Mouse (Mus musculus): Measurements from ENCODE around the gene Kif26b.

Gene Kif26b

DNA sequence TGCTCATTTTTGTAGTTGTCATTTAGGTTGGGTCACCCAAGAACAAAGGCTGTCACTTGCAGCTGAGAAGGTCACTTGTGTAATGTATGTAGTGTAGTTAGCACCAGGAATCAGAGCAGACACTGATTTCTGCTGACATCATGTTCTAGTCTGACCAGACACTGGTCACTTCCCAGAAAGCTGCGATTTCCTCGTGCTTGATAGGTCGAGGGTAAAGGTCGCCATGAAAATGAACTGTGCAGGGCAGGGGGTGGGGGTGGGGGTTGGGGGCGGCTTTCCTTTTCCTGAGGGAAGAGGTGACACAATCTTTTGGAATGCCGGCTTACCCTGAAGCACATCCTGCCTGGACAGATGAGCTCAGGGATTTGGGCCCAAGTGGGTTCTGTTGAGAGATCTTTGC is 68.8 kb downstream of the Kif26b start:
- no peak for DNase-seq

- peak; percentile 70 to 74 for DNase-seq
Observed at GRCm38 (mm10) chr1:178600851-178601569, 72.1 kb downstream of the Kif26b start.

DNA sequence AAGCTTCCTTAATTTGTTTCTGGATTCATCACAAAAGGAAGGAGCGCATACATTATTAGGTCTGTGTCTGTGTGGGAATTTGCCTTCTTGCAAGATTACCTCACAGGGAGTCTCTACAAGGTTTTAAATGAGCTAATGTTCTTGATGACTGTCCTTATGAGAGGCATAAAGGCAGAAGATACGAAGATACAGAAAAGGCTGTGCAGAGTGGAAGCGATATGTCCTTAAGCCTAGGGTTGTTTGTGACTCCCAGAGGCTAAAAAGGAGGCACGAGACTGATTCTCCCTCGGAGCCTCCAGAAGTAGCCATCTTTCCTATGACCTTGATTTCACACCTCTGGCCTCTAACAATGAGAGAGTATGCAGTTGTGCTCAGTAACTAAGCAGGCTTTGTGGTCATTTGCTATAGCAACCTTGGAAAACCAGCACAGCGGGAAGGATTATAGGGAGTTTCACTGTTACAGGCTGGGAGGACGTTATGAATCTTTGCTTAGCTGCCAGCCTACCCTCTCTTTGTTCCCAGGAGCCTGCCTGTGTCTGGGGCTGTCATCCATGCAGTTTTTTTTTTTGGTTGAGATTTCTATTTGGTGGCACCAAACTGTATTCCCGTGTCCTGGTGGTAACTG is 80.3 kb downstream of the Kif26b start:
- DNase-seq, result no peak

DNA sequence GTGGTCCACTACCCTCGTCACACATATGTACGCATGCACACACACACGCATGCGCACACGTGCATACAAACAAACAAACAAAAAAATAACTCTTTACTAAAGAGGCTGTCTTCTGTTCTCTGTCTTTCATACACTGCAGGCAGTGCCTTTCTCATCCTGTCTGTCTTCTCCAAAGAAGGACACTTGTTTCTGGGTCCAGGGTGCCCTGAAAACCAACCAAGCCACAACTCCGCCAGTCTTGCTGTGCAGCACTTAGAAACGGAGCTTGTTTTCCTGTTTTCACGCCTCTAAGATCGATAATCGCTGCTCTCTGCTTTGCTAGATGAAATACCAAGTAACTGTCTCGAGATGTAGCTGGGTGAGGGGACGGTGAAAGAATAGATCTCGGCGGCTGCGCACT is 82.6 kb downstream of the Kif26b start:
- no peak for DNase-seq

- no peak for DNase-seq
Observed at GRCm38 (mm10) chr1:178621301-178621700, 92.4 kb downstream of the Kif26b start.

DNA sequence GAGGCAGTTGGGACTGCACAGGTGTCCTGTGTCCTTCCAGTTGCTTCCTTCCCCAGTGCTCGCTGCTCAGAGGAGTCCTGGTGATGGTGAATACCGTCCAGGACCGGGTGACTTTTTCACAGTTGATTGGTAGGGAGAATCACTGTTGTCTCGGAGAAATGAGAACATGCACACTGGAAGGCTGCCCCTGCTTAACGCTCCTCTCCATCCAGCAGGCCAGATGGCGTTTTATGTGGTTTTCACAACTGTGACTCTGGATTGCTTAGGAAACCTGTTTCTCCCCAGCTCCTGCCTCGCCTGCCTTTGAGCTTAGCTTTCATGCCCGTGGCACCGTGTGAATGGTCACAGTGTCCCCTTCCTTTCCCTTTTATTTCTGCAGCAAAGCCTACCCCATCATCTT is 95.0 kb downstream of the Kif26b start:
- peak; percentile 49 to 58 for DNase-seq

DNA sequence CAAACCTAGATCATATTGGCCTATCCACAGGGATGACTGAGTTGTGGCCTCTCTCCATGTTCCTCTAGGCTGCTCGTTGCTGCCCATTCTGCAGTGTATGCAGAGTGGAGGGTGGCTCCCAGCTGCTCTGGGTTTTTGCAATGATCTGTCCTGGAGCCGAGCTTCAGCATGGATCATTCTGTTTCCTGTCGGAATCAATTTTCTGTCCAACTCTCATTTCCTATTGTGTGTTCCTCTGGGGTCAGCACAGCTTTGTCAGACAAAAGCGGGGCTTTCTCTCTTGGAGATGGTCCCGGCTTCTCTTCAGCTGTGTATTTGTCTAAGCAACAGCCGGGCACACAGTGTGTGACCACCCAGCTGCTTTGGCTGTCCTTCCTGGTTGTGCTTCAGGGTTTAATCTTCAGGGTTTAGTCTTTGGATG is 98.0 kb downstream of the Kif26b start:
- peak; percentile 61 to 64 for DNase-seq

DNA sequence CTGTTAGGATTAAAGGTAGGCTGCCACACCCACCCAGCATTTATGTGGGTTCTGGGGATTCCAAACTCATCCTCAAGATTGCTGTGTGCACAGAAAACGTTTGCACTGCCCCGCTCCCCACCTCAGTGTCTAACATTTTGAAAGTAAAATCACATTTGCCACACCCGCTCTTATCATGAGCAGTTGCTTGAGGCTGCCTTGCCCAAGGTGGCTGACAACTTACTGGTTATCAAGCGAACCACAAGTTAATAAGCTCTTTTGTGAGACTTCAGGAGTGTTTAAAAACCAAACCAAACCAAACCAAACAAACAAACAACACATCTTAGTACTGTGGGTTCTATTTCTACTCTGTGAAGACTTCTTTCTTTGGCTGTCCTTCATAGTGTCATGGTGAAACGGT is 101.1 kb downstream of the Kif26b start:
- no peak for DNase-seq

DNA sequence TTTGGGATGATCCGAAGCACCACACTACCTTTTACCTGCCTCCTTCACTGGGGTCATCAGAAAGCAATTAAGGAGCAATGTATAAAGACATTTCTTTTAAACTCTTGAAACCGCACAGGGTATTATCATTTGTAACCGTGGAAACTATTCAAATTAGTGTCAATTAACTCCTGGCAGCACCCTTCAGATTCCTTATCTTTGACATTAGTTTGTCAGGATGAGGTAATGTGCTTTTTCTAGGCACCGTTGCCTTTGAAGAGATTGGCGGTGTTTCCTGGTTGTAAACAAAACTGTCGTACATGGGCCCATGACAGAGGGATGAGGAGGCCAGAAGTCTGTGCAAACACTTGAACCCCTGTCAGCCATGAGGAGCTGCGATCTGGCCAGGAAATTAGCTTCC is 102.9 kb downstream of the Kif26b start:
- no peak for DNase-seq

- no peak for DNase-seq
Observed at GRCm38 (mm10) chr1:178634359-178635085, 105.6 kb downstream of the Kif26b start.

DNA sequence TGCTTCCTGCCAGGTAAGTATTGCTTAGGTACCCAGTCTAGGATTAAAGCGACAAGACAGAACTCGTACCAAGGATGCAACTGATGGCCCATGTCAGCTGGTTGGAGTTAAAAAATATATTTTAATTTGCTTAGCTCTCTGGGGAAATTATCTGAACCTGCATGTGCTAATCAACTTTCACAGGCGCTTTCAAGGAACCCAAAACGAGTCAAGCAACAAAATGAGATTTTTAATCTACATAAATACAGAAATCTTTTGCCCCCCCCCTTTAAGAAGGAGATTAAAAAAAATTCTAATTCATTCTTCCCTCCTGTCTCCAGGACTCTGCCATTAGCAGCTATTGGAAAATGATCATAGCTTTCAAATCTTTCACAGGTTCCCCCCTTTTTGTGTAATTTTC is 106.5 kb downstream of the Kif26b start:
- DNase-seq, result no peak

- no peak for DNase-seq
Observed at GRCm38 (mm10) chr1:178637293-178637692, 108.4 kb downstream of the Kif26b start.

GRCm38 (mm10) chr1:178639951-178640350 is 111.0 kb downstream of the Kif26b start:
- DNase-seq, result no peak

DNA sequence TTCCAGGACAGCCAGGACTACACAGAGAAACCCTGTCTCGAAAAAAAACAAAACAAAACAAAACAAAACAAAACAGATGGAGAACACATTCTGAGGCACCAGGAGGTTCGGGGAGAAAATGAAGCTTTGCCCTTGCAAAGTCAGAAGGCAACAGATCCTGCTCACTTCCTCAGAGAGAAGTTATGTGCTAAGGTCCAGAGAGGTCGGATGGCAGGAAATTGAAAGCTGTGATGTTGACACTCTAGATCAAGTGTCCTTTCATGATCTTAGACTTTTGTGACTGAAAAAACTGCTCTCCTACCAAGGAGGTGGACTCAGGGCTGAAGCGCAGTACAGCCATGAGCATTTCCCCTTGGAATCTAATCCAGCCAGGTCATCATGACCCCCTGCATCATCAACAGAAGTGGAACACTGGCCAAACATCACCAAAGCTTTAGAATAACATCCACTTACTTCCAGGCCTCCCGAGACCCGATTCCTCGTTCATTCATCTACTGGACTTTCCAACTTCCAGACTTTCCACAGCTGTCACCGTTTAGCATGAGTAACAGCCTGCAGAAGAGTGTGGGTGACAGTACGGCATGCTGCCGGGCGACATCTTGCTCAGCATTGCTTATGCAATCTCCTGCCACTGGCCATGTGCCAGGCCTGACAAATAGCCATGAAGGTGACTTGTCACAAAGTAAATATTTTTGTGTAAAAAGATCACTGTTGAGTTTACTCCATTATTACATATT is 112.0 kb downstream of the Kif26b start:
- DNase-seq, result peak; percentile 61 to 62

- no peak for DNase-seq
Observed at GRCm38 (mm10) chr1:178641788-178642187, 112.9 kb downstream of the Kif26b start.

DNA sequence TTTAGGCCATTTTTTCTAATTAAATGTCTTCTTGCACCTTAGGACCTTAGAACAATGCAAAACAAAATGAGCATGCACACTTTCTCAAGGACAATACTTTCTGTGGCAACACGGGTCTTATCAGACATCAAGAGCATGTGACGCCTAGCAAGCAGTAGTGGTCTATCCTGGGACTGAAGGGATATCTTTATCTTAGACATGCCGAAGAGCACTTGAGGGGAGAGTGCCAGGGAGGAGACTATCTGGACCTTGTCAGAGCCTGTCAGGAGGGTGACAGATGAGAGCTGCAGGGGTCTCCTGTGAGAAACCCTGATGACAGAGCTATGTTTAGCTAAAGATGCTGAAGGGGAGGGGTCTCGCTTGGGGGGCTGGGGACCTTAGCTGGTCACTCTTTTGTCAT is 116.0 kb downstream of the Kif26b start:
- DNase-seq, result no peak

GRCm38 (mm10) chr1:178646589-178646988 is 117.7 kb downstream of the Kif26b start:
- no peak for DNase-seq

DNA sequence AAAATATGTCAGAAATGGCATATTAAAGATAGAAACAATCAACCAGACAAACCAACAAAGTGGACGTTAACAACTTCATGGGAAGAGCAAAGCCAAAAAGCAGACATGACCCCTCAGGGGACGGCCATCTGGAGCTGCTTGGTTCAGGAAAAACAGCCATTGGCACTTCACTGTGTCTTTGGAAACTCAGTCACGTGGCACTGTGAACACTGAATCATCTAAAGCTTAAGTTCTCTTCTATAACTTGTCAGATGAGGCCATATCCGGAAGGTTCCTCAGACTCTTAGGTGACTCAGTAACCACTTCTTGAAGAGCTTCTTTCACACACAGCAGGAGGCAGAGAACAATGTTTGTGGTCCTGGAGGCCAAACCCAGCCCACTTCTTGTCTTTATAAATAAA is 126.6 kb downstream of the Kif26b start:
- DNase-seq, result peak in 1 of 2 experiments; percentile 36

DNA sequence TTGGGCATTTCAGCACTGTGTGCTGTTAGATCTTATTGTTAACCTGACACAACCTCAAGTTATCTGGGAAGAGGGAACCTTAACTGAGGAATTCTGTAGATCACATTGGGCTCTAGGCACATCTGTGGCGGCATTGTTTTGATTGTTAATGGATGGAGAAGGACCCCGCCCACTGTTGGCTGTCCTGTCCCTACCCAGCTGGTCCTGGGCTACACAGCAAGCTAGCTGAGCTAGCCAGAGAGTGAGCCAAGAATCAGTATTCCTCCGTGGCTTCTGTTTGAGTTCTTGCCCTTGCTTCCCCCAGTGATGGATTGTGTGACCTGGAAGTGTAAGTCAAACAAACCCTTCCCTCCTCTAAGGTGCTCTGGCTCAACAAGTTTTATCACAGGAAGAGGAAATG is 132.1 kb downstream of the Kif26b start:
- peak; percentile 39 to 59 for DNase-seq

DNA sequence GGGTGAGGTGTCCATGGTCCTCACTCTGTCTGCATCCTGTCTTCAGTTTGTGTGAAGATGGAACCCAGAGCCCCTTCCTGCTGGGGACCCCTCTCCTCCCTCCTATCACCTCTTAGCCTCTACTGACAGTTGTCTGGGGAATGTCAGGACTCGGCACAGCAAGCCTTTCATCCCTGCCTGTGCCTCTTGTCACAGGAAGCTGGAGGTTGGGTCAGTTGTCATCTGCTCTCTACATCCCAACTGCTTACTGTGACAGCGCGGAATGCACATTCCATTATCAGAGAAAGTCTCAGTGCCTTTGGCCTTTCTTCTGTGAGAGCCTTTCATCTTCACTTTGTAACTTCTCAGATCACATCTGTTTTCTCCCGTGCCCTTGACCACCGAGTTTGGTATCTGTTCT is 132.6 kb downstream of the Kif26b start:
- no peak for DNase-seq

- DNase-seq, result no peak
Observed at GRCm38 (mm10) chr1:178663539-178663938, 134.6 kb downstream of the Kif26b start.

DNA sequence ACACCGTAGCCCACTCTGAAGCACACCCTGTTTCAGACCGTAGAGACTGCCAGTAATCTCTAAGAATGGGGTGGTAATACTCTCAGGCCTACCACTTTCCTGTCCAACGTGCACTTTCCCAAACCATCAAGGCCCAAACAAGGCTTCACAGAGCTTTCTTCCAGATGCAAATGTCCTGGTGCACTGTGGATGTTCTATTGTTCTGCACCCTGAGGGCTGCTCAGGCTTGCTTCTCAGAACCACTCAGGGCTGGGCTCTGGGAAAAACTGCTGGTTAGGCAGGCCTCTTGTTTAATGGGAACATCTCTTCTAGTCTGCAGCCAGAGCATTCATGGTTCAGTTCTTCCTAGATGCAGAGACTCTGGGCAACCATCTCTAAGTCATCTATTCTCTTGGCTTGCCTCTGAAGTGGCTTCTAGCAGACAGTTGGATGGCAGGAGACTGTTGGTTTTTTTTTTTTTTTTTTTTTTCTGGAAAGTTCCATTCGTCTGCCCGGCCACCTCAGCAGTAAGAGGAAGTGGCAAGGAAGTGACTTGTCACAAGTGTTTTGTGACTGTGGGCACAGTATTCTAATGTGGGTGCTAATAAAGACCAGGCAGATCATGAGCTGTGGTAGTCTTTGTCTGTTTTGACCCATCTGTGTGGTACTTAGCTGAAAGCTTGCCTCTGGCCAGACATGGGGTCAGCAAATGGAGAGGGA is 135.5 kb downstream of the Kif26b start:
- DNase-seq, result no peak

- no peak for DNase-seq
Observed at GRCm38 (mm10) chr1:178666524-178666923, 137.6 kb downstream of the Kif26b start.

Data from cerebellum, postnatal 10 days (tissue).